Mouse (Mus musculus) MEL (cell line): ENCODE measurements around the gene Enox1. TPM values are rescaled to one million over a fixed set of nuclear protein-coding genes. Genes with fewer than 3 reads are reported as not detected.

Source experiments
- DNase-seq: peaks from one replicate; pipeline ENCODE4 v3.0.0; 2011; ENCODE audit warnings: low read depth, low spot score
- H3K27ac ChIP-seq: 2 replicates; pipeline ENCODE4 v1.5.1; 2012; ENCODE audit warnings: low read depth, mild to moderate bottlenecking, control low read depth, low read length, moderate library complexity; ENCODE audit not compliant: control insufficient read depth
- H3K27me3 ChIP-seq, 2 experiments: fragments of 150-350 bp in 1 of 2; sonication (generic) in 1 of 2; 2 replicates each; pipeline ENCODE4 v1.6.1; 2012; ENCODE audit warnings: low read length in 2 of 2, mild to moderate bottlenecking in 2 of 2, improper control_type of control experiment in 1 of 2, moderate library complexity in 1 of 2; ENCODE audit not compliant: insufficient read depth in 2 of 2, control insufficient read depth in 1 of 2
- H3K36me3 ChIP-seq, 2 experiments: 2 replicates each; pipeline ENCODE4 v1.6.1; 2012 to 2014; ENCODE audit warnings: low read length in 2 of 2, improper control_type of control experiment in 1 of 2, inconsistent platforms in 1 of 2, mild to moderate bottlenecking in 1 of 2; ENCODE audit not compliant: insufficient read depth in 2 of 2, control insufficient read depth in 1 of 2
- H3K4me1 ChIP-seq, 2 experiments: fragments of 150-350 bp in 1 of 2; sonication (generic) in 1 of 2; 2 replicates each; pipeline ENCODE4 v1.6.1; 2012; ENCODE audit warnings: low read length in 2 of 2, improper control_type of control experiment in 1 of 2, mild to moderate bottlenecking in 1 of 2; ENCODE audit not compliant: insufficient read depth in 2 of 2, control insufficient read depth in 1 of 2
- H3K4me3 ChIP-seq, 2 experiments: fragments of 150-350 bp in 1 of 2; sonication (generic) in 1 of 2; 2 replicates each; pipeline ENCODE4 v1.5.1; 2012; ENCODE audit warnings: low read depth in 2 of 2, low read length in 2 of 2, mild to moderate bottlenecking in 2 of 2, moderate library complexity in 2 of 2, control low read depth in 1 of 2, improper control_type of control experiment in 1 of 2; ENCODE audit not compliant: control insufficient read depth in 1 of 2, insufficient read depth in 1 of 2
- H3K79me2 ChIP-seq: 2 replicates; pipeline ENCODE4 v1.6.1; 2012; ENCODE audit warnings: mild to moderate bottlenecking, low read length, moderate library complexity; ENCODE audit not compliant: control insufficient read depth, poor library complexity, insufficient read depth
- H3K9ac ChIP-seq: 2 replicates; pipeline ENCODE4 v1.6.1; 2012; ENCODE audit warnings: low read depth, mild to moderate bottlenecking, control low read depth, low read length, moderate library complexity; ENCODE audit not compliant: control insufficient read depth, poor library complexity, severe bottlenecking
- H3K9me3 ChIP-seq: fragments of 150-350 bp; sonication (generic); replicated peaks from 2 replicates; pipeline ENCODE4 v1.6.1; 2012; ENCODE audit warnings: mild to moderate bottlenecking, low read length, improper control_type of control experiment, moderate library complexity; ENCODE audit not compliant: insufficient read depth
- BHLHE40 ChIP-seq: IDR thresholded peaks from 2 replicates; pipeline ENCODE4 v1.6.1; 2012; ENCODE audit warnings: low read depth, mild to moderate bottlenecking, inconsistent platforms, low read length, improper control_type of control experiment, borderline replicate concordance
- CHD1 ChIP-seq: IDR thresholded peaks from 2 replicates; pipeline ENCODE4 v1.6.1; 2012; ENCODE audit warnings: low read depth, mild to moderate bottlenecking, inconsistent platforms, low read length, improper control_type of control experiment
- CTCF ChIP-seq, 3 experiments: IDR thresholded peaks in 2 of 3; conservative IDR thresholded peaks in 1 of 3; 2 replicates each; pipeline ENCODE4 v1.5.1; 2011 to 2012; ENCODE audit warnings: low read length in 3 of 3, low read depth in 2 of 3, mild to moderate bottlenecking in 2 of 3, improper control_type of control experiment in 1 of 3, inconsistent platforms in 1 of 3, mixed read lengths in 1 of 3, moderate library complexity in 1 of 3; ENCODE audit not compliant: control insufficient read depth in 1 of 3, insufficient read depth in 1 of 3, poor library complexity in 1 of 3, severe bottlenecking in 1 of 3
- E2F4 ChIP-seq: IDR thresholded peaks from 2 replicates; pipeline ENCODE4 v1.6.1; 2011; ENCODE audit warnings: low read depth, low read length, improper control_type of control experiment, borderline replicate concordance
- ETS1 ChIP-seq: IDR thresholded peaks from 2 replicates; pipeline ENCODE4 v1.6.1; 2012; ENCODE audit warnings: low read depth, mild to moderate bottlenecking, inconsistent platforms, low read length, improper control_type of control experiment, moderate library complexity
- GABPA ChIP-seq: IDR thresholded peaks from 2 replicates; pipeline ENCODE4 v1.6.1; 2012; ENCODE audit warnings: low read depth, mild to moderate bottlenecking, inconsistent platforms, low read length, improper control_type of control experiment, moderate library complexity
- JUND ChIP-seq: IDR thresholded peaks from 2 replicates; pipeline ENCODE4 v1.6.1; 2011; ENCODE audit warnings: low read depth, mild to moderate bottlenecking, improper control_type of control experiment, low read length
- MAX ChIP-seq: IDR thresholded peaks from 2 replicates; pipeline ENCODE4 v1.6.1; 2011; ENCODE audit warnings: low read length, improper control_type of control experiment
- MAZ ChIP-seq: IDR thresholded peaks from 2 replicates; pipeline ENCODE4 v1.6.1; 2012; ENCODE audit warnings: low read depth, mild to moderate bottlenecking, inconsistent platforms, low read length, improper control_type of control experiment
- MXI1 ChIP-seq: IDR thresholded peaks from 2 replicates; pipeline ENCODE4 v1.6.1; 2011; ENCODE audit warnings: mild to moderate bottlenecking, low read depth, low read length, improper control_type of control experiment
- MYB ChIP-seq: IDR thresholded peaks from 2 replicates; pipeline ENCODE4 v1.6.1; 2011; ENCODE audit warnings: mild to moderate bottlenecking, low read depth, low read length, improper control_type of control experiment
- NRF1 ChIP-seq: IDR thresholded peaks from 2 replicates; pipeline ENCODE4 v1.6.1; 2014; ENCODE audit warnings: low read depth, mild to moderate bottlenecking, inconsistent platforms, low read length, improper control_type of control experiment, moderate library complexity; ENCODE audit not compliant: poor library complexity, insufficient read depth, severe bottlenecking
- POLR2AphosphoS2 ChIP-seq: IDR thresholded peaks from 2 replicates; pipeline ENCODE4 v1.6.1; 2011; ENCODE audit warnings: low read length, improper control_type of control experiment
- POLR2AphosphoS5 ChIP-seq: IDR thresholded peaks from 2 replicates; pipeline ENCODE4 v1.6.1; 2012; ENCODE audit warnings: low read depth, borderline replicate concordance, mild to moderate bottlenecking, inconsistent platforms, low read length, moderate library complexity, mixed read lengths
- RAD21 ChIP-seq: IDR thresholded peaks from 2 replicates; pipeline ENCODE4 v1.6.1; 2011; ENCODE audit warnings: mild to moderate bottlenecking, low read depth, low read length, improper control_type of control experiment
- SIN3A ChIP-seq: IDR thresholded peaks from 2 replicates; pipeline ENCODE4 v1.6.1; 2012; ENCODE audit warnings: low read length, improper control_type of control experiment, inconsistent platforms
- TCF12 ChIP-seq: IDR thresholded peaks from 2 replicates; pipeline ENCODE4 v1.6.1; 2014; ENCODE audit warnings: low read depth, mild to moderate bottlenecking, inconsistent platforms, low read length, improper control_type of control experiment, moderate library complexity
- USF2 ChIP-seq, 2 experiments: IDR thresholded peaks; 2 replicates each; pipeline ENCODE4 v1.6.1; 2011 to 2012; ENCODE audit warnings: improper control_type of control experiment in 2 of 2, low read length in 2 of 2, borderline replicate concordance in 1 of 2, inconsistent platforms in 1 of 2, low read depth in 1 of 2, mild to moderate bottlenecking in 1 of 2; ENCODE audit not compliant: insufficient read depth in 1 of 2
- ZKSCAN1 ChIP-seq: IDR thresholded peaks from 2 replicates; pipeline ENCODE4 v1.6.1; 2012; ENCODE audit warnings: low read depth, mild to moderate bottlenecking, inconsistent platforms, low read length, improper control_type of control experiment, moderate library complexity
- polyA plus RNA-seq, 2 experiments: library from polyadenylated mRNA; stranded (reverse) in 1 of 2; unstranded in 1 of 2; fragments of >175 nt in 1 of 2; fragments of >200 nt in 1 of 2; gene quantifications; 2 replicates each; pipeline versions ENCODE4 v1.2.1 to v1.2.4; 2012; ENCODE audit warnings: low replicate concordance in 2 of 2, low read depth in 1 of 2; ENCODE audit not compliant: insufficient read length in 2 of 2, insufficient read depth in 1 of 2, missing spikeins in 1 of 2
- total RNA-seq: library from RNA; depleted of rRNA; stranded (reverse); fragments of 300-350 nt; gene quantifications from 2 replicates; pipeline ENCODE4 v1.2.3, GENCODE M21; 2012

Gene Enox1
- total and polyA plus RNA-seq, 3 experiments, result not detected

- TF ChIP-seq ZKSCAN1, result no peak
- TF ChIP-seq MAX, result no peak
- TF ChIP-seq MXI1, result no peak
- TF ChIP-seq MYB, result no peak
- no peak for TF ChIP-seq JUND
- Histone ChIP-seq H3K9me3 (no peaks in the 10 kb centered on the region), H3K27ac (no peak overlapping the region), H3K4me1 (no peaks in the 10 kb centered on the region), H3K79me2 (no peaks in the 10 kb centered on the region), H3K9ac (no peak overlapping the region), H3K27me3 (no peaks in the 10 kb centered on the region), H3K36me3 (no peaks in the 10 kb centered on the region), H3K4me3 (no peak overlapping the region)
- no peak for DNase-seq
Measured at GRCm38 (mm10) chr14:77578355-77578754, 421.8 kb downstream of the Enox1 start.

GRCm38 (mm10) chr14:77580106-77580936, 423.8 kb downstream of the Enox1 start:
- Histone ChIP-seq H3K79me2 (no peaks in the 10 kb centered on the region), H3K4me3 (no peak overlapping the region), H3K4me1 (no peaks in the 10 kb centered on the region), H3K9me3 (no peaks in the 10 kb centered on the region), H3K27ac (no peak overlapping the region), H3K27me3 (no peaks in the 10 kb centered on the region), H3K36me3 (no peaks in the 10 kb centered on the region), H3K9ac (no peak overlapping the region)
- no peak for TF ChIP-seq SIN3A
- TF ChIP-seq POLR2AphosphoS5, result no peak
- TF ChIP-seq MXI1, result no peak
- no peak for TF ChIP-seq CTCF (IDR thresholded peaks at IDR 0.05 in 2 of 3, conservative IDR thresholded peaks at IDR 0.05 in 1 of 3; ENCODE audit: control insufficient read depth in 1 of 3, insufficient read depth in 1 of 3, low read depth in 2 of 3, low read length in 3 of 3, poor library complexity in 1 of 3, severe bottlenecking in 1 of 3)
- no peak for TF ChIP-seq E2F4
- no peak for DNase-seq

- Histone ChIP-seq H3K9ac (no peak overlapping the region), H3K27me3 (no peaks in the 10 kb centered on the region), H3K79me2 (no peaks in the 10 kb centered on the region), H3K4me3 (no peak overlapping the region)
- DNase-seq, result no peak
- TF ChIP-seq NRF1, result no peak
- TF ChIP-seq ETS1, result no peak
- TF ChIP-seq USF2 (IDR thresholded peaks at IDR 0.05; ENCODE audit: borderline replicate concordance in 1 of 2, insufficient read depth in 1 of 2, low read depth in 1 of 2, low read length in 2 of 2), result no peak
- no peak for TF ChIP-seq JUND
- TF ChIP-seq TCF12, result no peak
- no peak for TF ChIP-seq MAZ
- no peak for TF ChIP-seq POLR2AphosphoS2
- TF ChIP-seq CHD1, result no peak
- TF ChIP-seq RAD21, result no peak
- no peak for TF ChIP-seq GABPA
- TF ChIP-seq BHLHE40, result no peak
- TF ChIP-seq, all 39 proteins: peak for 0
- H3K36me3 ChIP-seq, result no peaks in the 10 kb centered on the region
- no peaks in the 10 kb centered on the region for H3K9me3 ChIP-seq
- H3K4me1 ChIP-seq, result no peaks in the 10 kb centered on the region
- H3K27ac ChIP-seq, result no peak overlapping the region
Measured at GRCm38 (mm10) chr14:77580937-77581270, 424.3 kb downstream of the Enox1 start.
